Mouse (Mus musculus) kidney, adult 2 months (tissue): ENCODE measurements around the gene Ctnna2.

Experiments
- CTCF ChIP-seq: fragments of 200-500 bp; conservative IDR thresholded peaks from 2 replicates; pipeline ENCODE4 v1.5.1; 2011; ENCODE audit warnings: low read depth, mild to moderate bottlenecking, control low read depth, low read length, moderate library complexity, mixed read lengths; ENCODE audit not compliant: insufficient read depth, insufficient read length
- POLR2A ChIP-seq: fragments of 200-500 bp; IDR thresholded peaks from one replicate; pipeline ENCODE4 v1.6.1; 2011; ENCODE audit warnings: low read depth, low read length, control low read depth

- TF ChIP-seq CTCF = no peak
- TF ChIP-seq POLR2A = no peak
Measured at GRCm38 (mm10) chr6:77220776-77221175, 758.7 kb downstream of the Ctnna2 start.
